Mouse (Mus musculus) midbrain, embryonic 15.5 days (tissue): ENCODE measurements around the gene Hoxa9. TPM values are rescaled to one million over a fixed set of nuclear protein-coding genes. Genes with fewer than 3 reads are reported as not detected.

Experiments
- ATAC-seq: fragments of 200-750 bp; cut with Nextera tagmentation; replicated peaks from 2 replicates; pipeline ENCODE4 v1.8.0; 2017; ENCODE audit warnings: moderate TSS enrichment
- H3K27ac ChIP-seq: fragments of 300-500 bp; sonication (generic); 2 replicates; pipeline ENCODE4 v1.5.1; 2015; ENCODE audit warnings: mild to moderate bottlenecking, inconsistent platforms
- H3K27me3 ChIP-seq: fragments of 300-500 bp; sonication (generic); replicated peaks from 2 replicates; pipeline ENCODE4 v1.6.1; 2015; ENCODE audit warnings: inconsistent platforms
- H3K36me3 ChIP-seq: fragments of 300-500 bp; sonication (generic); replicated peaks from 2 replicates; pipeline ENCODE4 v1.6.1; 2015; ENCODE audit warnings: inconsistent platforms
- H3K4me1 ChIP-seq: fragments of 300-500 bp; sonication (generic); 2 replicates; pipeline ENCODE4 v1.6.1; 2015; ENCODE audit warnings: inconsistent platforms
- H3K4me2 ChIP-seq: fragments of 300-500 bp; sonication (generic); 2 replicates; pipeline ENCODE4 v1.6.1; 2015; ENCODE audit warnings: inconsistent platforms, mild to moderate bottlenecking, moderate library complexity
- H3K4me3 ChIP-seq: fragments of 300-500 bp; sonication (generic); 2 replicates; pipeline ENCODE4 v1.5.1; 2015; ENCODE audit warnings: mild to moderate bottlenecking, inconsistent platforms
- H3K9ac ChIP-seq: fragments of 300-500 bp; sonication (generic); 2 replicates; pipeline ENCODE4 v1.6.1; 2015; ENCODE audit warnings: mild to moderate bottlenecking, inconsistent platforms
- H3K9me3 ChIP-seq: fragments of 300-500 bp; sonication (generic); 2 replicates; pipeline ENCODE4 v1.6.1; 2016; ENCODE audit warnings: inconsistent platforms
- WGBS: fragments of 180-500 bp; shearing (Covaris S2); methylation state at CpG from one replicate; pipeline ENCODE4 v1.1.7; 2015; ENCODE audit warnings: mixed read lengths; 5-methylcytosine and 5-hydroxymethylcytosine counted together
- polyA plus RNA-seq: library from polyadenylated mRNA; unstranded; fragments of >200 nt; fragmentation: Nextera tagmentation; extraction: Ambion mirVana; gene quantifications from 2 replicates; pipeline ENCODE4 v1.2.1, GENCODE M21; 2015

The Hoxa9 gene
- polyA plus RNA-seq, 1 experiment from 2014 or later: not detected

DNA sequence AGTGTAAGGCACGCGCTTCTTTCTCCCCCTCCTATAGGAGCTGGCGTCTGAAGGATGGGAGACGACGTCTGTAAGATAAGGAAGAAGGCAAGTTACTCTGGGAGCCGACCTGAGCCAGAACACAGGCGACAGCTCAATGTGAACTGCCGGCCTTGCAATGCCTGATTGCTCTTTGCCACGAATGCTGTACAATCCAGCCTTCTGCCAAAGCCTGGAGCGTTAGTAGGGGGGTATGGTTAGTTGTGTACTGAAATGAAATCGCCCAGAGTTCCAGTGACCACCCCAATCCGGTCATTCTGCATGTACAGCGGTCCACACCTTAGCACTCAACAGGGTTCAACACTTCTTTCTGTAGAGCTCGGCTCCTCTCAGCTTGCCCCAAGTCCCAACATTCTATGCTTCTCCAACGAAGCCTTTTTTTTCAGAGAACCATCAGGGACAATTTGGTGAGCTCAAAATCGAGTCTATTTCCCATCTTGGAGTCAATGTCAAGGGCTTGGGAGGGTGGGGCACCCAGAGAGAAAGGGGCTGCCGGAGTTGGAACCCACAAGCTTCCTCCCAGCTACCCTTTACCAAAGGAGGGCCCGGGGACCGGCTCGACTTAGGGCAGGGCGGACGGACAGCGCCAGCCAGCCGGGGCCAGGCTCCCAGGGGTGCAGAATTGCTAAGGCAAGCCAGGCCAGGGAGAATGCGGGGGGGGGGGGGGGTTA lies 28.3 kb upstream of the Hoxa9 start:
- under 1% methylated on average over 25 of the region's 25 CpGs for whole genome bisulfite sequencing
- Histone ChIP-seq H3K4me1 (peaks cover 8% of the 10 kb centered on the region), H3K9me3 (no peaks in the 10 kb centered on the region), H3K36me3 (no peaks in the 10 kb centered on the region), H3K4me2 (no peak overlapping the region), H3K4me3 (no peak overlapping the region), H3K27me3 (peaks cover 85% of the 10 kb centered on the region), H3K9ac (no peak overlapping the region), H3K27ac (no peak overlapping the region)
- no peak for ATAC-seq

- H3K4me2 ChIP-seq: no peak overlapping the region
- H3K27ac ChIP-seq: no peak overlapping the region
- peaks cover 8% of the 10 kb centered on the region for H3K4me1 ChIP-seq
- H3K9me3 ChIP-seq: no peaks in the 10 kb centered on the region
- under 1% methylated on average over 6 of the region's 6 CpGs for WGBS
- H3K4me3 ChIP-seq: no peak overlapping the region
- no peak for ATAC-seq
- no peak overlapping the region for H3K9ac ChIP-seq
- peaks cover 85% of the 10 kb centered on the region for H3K27me3 ChIP-seq
- H3K36me3 ChIP-seq: no peaks in the 10 kb centered on the region
Measured at GRCm38 (mm10) chr6:52256956-52257355, 26.1 kb upstream of the Hoxa9 start.

GRCm38 (mm10) chr6:52253511-52254500 lies 22.9 kb upstream of the Hoxa9 start:
- Histone ChIP-seq H3K4me1 (no peaks in the 10 kb centered on the region), H3K4me2 (no peak overlapping the region), H3K27ac (no peak overlapping the region), H3K9ac (no peak overlapping the region), H3K36me3 (no peaks in the 10 kb centered on the region), H3K27me3 (peaks cover 90% of the 10 kb centered on the region), H3K4me3 (no peak overlapping the region), H3K9me3 (no peaks in the 10 kb centered on the region)
- 1% methylated on average over 59 of the region's 59 CpGs for WGBS
- no peak for ATAC-seq

DNA sequence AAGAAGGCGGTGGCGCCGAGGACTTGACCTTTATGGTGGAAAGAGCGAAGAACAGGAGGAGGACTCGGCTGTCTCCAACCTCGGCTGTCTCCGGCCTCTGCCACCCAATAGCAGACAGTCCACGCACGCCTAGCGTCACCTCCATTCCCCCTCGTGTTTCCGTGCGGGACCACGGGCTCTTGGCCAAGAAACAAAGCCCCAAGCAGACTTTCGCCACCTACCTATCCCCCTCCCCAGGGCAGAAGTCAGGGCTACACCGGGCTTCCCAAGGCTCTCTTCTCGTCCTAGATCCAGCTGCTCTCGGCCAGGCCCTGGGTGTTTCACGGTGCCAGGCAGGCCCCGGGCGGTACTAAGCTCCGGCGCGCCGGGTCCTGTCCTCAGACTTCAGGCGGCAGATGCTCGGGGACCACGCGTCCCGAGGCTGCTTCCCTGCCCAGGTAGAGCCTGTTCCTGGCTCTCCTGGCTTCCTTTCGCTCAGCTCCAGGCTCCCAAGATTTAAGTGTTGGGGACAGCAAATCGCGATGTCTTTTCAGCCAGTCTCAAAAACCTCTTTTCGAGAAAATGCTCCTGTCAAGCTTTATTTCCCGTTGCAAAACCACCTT lies 22.0 kb upstream of the Hoxa9 start:
- Histone ChIP-seq H3K4me2 (no peak overlapping the region), H3K36me3 (no peaks in the 10 kb centered on the region), H3K9me3 (no peaks in the 10 kb centered on the region), H3K27me3 (peaks cover 91% of the 10 kb centered on the region), H3K9ac (no peak overlapping the region), H3K4me1 (no peaks in the 10 kb centered on the region), H3K27ac (no peak overlapping the region), H3K4me3 (no peak overlapping the region)
- ATAC-seq: 0 out of 2 replicates have a peak, but pooled peaks have one; percentile 24
- 2% methylated on average over 35 of the region's 35 CpGs for WGBS

GRCm38 (mm10) chr6:52252016-52252774 lies 21.3 kb upstream of the Hoxa9 start:
- Histone ChIP-seq H3K27me3 (peaks cover 91% of the 10 kb centered on the region), H3K4me1 (no peaks in the 10 kb centered on the region), H3K4me3 (no peak overlapping the region), H3K9ac (no peak overlapping the region), H3K27ac (no peak overlapping the region), H3K4me2 (no peak overlapping the region), H3K36me3 (no peaks in the 10 kb centered on the region), H3K9me3 (no peaks in the 10 kb centered on the region)
- WGBS: 1% methylated on average over 24 of the region's 24 CpGs
- ATAC-seq: no peak

DNA sequence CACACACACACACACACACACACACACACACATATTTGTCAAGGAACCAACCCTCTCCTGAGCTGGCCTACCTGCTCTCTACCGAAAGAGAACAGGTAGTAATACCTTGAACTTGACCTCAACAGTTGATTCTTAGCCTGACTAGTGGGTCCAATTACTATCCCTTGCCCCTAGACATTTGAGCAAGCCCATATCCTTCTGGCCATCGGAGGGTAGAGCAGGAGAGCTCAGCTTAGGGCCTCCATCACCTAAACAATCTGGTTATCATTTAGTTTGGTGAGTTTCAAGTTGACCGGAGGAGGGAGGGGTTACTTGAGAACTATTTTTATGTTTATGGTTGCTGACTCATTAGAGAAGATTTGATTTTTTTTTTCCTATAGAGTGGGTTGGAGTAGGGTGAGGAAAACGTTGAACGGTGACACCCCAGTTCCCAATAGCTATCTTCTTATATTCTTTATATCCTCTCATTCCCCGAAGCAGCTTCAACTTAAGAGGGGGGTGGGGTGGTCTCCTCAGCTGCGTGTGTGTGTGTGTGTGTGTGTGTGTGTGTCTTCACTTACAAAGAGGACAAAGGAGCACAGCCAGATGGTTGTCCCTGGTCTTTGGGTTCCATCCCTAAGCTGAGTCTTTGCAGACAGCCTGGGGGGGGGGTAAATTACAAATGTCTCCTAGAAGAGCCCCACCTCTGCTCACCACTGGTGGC lies 20.4 kb upstream of the Hoxa9 start:
- WGBS: 12% methylated on average over 7 of the region's 7 CpGs
- Histone ChIP-seq H3K4me2 (no peak overlapping the region), H3K4me1 (no peaks in the 10 kb centered on the region), H3K27ac (no peak overlapping the region), H3K9me3 (no peaks in the 10 kb centered on the region), H3K36me3 (no peaks in the 10 kb centered on the region), H3K9ac (no peak overlapping the region), H3K27me3 (peaks cover 93% of the 10 kb centered on the region), H3K4me3 (no peak overlapping the region)
- ATAC-seq: no peak

- H3K4me1 ChIP-seq: no peaks in the 10 kb centered on the region
- H3K4me3 ChIP-seq: no peak overlapping the region
- no peak overlapping the region for H3K4me2 ChIP-seq
- no peak overlapping the region for H3K27ac ChIP-seq
- WGBS: 1% methylated on average over 4 of the region's 4 CpGs
- H3K9me3 ChIP-seq: no peaks in the 10 kb centered on the region
- H3K9ac ChIP-seq: no peak overlapping the region
- no peaks in the 10 kb centered on the region for H3K36me3 ChIP-seq
- ATAC-seq: no peak
- peaks cover 96% of the 10 kb centered on the region for H3K27me3 ChIP-seq
Measured at GRCm38 (mm10) chr6:52249826-52250225, 18.9 kb upstream of the Hoxa9 start.

DNA sequence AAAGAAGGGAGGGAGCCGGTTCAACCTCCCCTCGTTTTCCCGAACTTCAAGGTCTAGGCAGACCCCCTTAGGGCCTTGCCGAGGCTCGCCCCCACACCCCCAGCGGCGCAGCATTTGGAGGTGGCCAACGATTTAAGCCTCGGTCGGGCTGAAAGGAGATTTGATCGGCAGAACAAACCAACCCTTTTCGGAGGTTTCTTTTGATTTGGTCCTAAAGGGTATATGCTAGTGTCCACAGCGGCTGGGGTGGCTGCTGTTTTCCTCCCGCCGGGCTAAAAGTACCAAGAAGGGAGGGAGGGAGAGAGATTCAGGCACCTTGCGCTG lies 18.5 kb upstream of the Hoxa9 start:
- Histone ChIP-seq H3K4me2 (no peak overlapping the region), H3K27ac (no peak overlapping the region), H3K9me3 (no peaks in the 10 kb centered on the region), H3K4me3 (no peak overlapping the region), H3K4me1 (no peaks in the 10 kb centered on the region), H3K27me3 (peaks cover 97% of the 10 kb centered on the region), H3K36me3 (no peaks in the 10 kb centered on the region), H3K9ac (no peak overlapping the region)
- ATAC-seq: no peak
- WGBS: under 1% methylated on average over 16 of the region's 16 CpGs

DNA sequence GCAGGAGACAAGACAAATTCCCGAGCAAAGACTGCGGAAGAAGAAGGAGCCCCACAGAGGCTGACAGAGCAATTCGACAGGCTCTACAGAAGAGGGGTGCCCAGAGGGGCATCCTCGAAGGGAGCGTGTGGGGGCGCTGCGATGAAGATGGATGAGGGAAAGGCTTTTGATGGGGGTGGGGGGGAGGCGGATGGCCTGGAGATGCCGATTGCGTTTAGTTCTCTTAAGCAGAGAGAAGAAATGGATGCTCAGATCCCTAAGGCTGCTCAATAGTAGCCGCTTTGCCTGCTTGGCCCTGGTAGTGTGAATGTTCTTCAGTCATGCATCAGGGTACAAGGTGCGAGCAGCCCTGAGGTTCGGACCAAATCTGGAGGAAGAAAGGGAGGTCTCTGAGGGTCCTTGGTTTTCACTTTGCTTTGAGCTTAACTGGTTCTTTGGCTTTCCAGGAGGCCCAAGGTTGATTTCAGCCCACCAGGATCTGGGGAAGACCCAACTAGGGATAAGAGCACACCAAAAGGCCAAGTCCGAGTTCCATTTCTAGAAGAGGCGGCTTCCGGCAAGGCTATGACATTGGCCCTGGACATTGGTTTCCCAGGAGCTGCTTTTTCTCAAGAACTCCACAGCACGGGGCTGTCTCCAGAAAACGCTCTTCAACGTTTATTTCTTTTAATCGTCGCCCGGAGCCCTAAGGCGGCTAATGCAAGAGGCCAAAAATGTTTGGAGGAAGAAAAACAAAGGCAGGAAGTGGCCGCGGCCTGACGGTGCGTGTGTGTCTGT lies 17.9 kb upstream of the Hoxa9 start:
- WGBS: 3% methylated on average over 27 of the region's 27 CpGs
- Histone ChIP-seq H3K4me1 (no peaks in the 10 kb centered on the region), H3K9ac (no peak overlapping the region), H3K9me3 (no peaks in the 10 kb centered on the region), H3K4me3 (no peak overlapping the region), H3K27me3 (peaks cover 96% of the 10 kb centered on the region), H3K36me3 (no peaks in the 10 kb centered on the region), H3K4me2 (no peak overlapping the region), H3K27ac (no peak overlapping the region)
- no peak for ATAC-seq

GRCm38 (mm10) chr6:52247766-52248637 lies 17.1 kb upstream of the Hoxa9 start:
- Histone ChIP-seq H3K27me3 (peaks cover 96% of the 10 kb centered on the region), H3K9ac (no peak overlapping the region), H3K4me3 (no peak overlapping the region), H3K9me3 (no peaks in the 10 kb centered on the region), H3K4me2 (no peak overlapping the region), H3K4me1 (no peaks in the 10 kb centered on the region), H3K36me3 (no peaks in the 10 kb centered on the region), H3K27ac (no peak overlapping the region)
- ATAC-seq: no peak
- WGBS: 1% methylated on average over 23 of the region's 23 CpGs
